Mouse (Mus musculus) megakaryocyte progenitor cell, adult 5-6 weeks (primary cell): Measurements from ENCODE around the gene Pgm1. TPM values are rescaled to one million over a fixed set of nuclear protein-coding genes. Genes with fewer than 3 reads are reported as not detected.

ENCODE experiments used
- ATAC-seq: replicated peaks from 2 replicates; pipeline ENCODE4 v1.8.0; 2016; ENCODE audit warnings: mild to moderate bottlenecking, moderate TSS enrichment, inconsistent platforms; ENCODE audit not compliant: poor library complexity
- total RNA-seq, 2 experiments: library from RNA; stranded (forward) in 1 of 2; stranded (reverse) in 1 of 2; fragments of 157-497, 149-512 nt in 1 of 2; fragments of 200-1000 nt in 1 of 2; gene quantifications; 2 replicates each; pipeline versions ENCODE4 v1.2.3 to v1.2.4; 2015 to 2017

Gene Pgm1
- total RNA-seq, 2 experiments from 2014 or later, result 17.6 to 42.3 TPM

GRCm38 (mm10) chr4:99955396-99955795, 26.2 kb downstream of the Pgm1 start:
- ATAC-seq, result no peak

GRCm38 (mm10) chr4:99957186-99957585, 28.0 kb downstream of the Pgm1 start:
- ATAC-seq, result no peak

GRCm38 (mm10) chr4:99958084-99958815, 29.0 kb downstream of the Pgm1 start:
- ATAC-seq, result peak; percentile 63

- no peak for ATAC-seq
These were observed 30.1 kb downstream of the Pgm1 start for GRCm38 (mm10) chr4:99959308-99959707.

- ATAC-seq, result no peak
These were observed 37.3 kb downstream of the Pgm1 start for GRCm38 (mm10) chr4:99966555-99966954.

- no peak for ATAC-seq
These were observed 40.1 kb downstream of the Pgm1 start for GRCm38 (mm10) chr4:99969328-99969727.

GRCm38 (mm10) chr4:99970097-99970496, 40.9 kb downstream of the Pgm1 start:
- ATAC-seq, result no peak

GRCm38 (mm10) chr4:99972886-99973285, 43.7 kb downstream of the Pgm1 start:
- no peak for ATAC-seq

- ATAC-seq, result no peak
These were observed 44.7 kb downstream of the Pgm1 start for GRCm38 (mm10) chr4:99973931-99974330.

GRCm38 (mm10) chr4:99974375-99974774, 45.2 kb downstream of the Pgm1 start:
- no peak for ATAC-seq

GRCm38 (mm10) chr4:99979326-99979725, 50.1 kb downstream of the Pgm1 start:
- no peak for ATAC-seq

GRCm38 (mm10) chr4:99981216-99981615, 52.0 kb downstream of the Pgm1 start:
- no peak for ATAC-seq

- ATAC-seq, result no peak
These were observed 54.6 kb downstream of the Pgm1 start for GRCm38 (mm10) chr4:99983652-99984368.

GRCm38 (mm10) chr4:99984369-99984752, 55.1 kb downstream of the Pgm1 start:
- no peak for ATAC-seq

- no peak for ATAC-seq
These were observed 55.9 kb downstream of the Pgm1 start for GRCm38 (mm10) chr4:99985086-99985485.

- ATAC-seq, result no peak
These were observed 56.4 kb downstream of the Pgm1 start for GRCm38 (mm10) chr4:99985631-99986030.

- no peak for ATAC-seq
These were observed 57.4 kb downstream of the Pgm1 start for GRCm38 (mm10) chr4:99986609-99987008.

GRCm38 (mm10) chr4:99988771-99989170, 59.6 kb downstream of the Pgm1 start:
- ATAC-seq, result no peak

GRCm38 (mm10) chr4:100000971-100001370, 71.8 kb downstream of the Pgm1 start:
- no peak for ATAC-seq

- ATAC-seq, result no peak
These were observed 72.6 kb downstream of the Pgm1 start for GRCm38 (mm10) chr4:100001806-100002205.

- no peak for ATAC-seq
These were observed 78.5 kb downstream of the Pgm1 start for GRCm38 (mm10) chr4:100007721-100008120.

- ATAC-seq, result peak; percentile 61; the same call in 1 of the 2 replicates
These were observed 79.3 kb downstream of the Pgm1 start for GRCm38 (mm10) chr4:100008371-100009090.
